Mouse (Mus musculus) CH12.LX (cell line): ENCODE results near the gene Mgat3.

ENCODE experiments used
- CTCF ChIP-seq, 2 experiments: IDR thresholded peaks in 1 of 2; conservative IDR thresholded peaks in 1 of 2; 2 replicates each; pipeline ENCODE4 v1.5.1; 2011 to 2012; ENCODE audit warnings: low read depth in 2 of 2, low read length in 2 of 2, improper control_type of control experiment in 1 of 2, inconsistent platforms in 1 of 2, mild to moderate bottlenecking in 1 of 2, moderate library complexity in 1 of 2
- EP300 ChIP-seq: IDR thresholded peaks from 2 replicates; pipeline ENCODE4 v1.6.1; 2011; ENCODE audit warnings: low read length, improper control_type of control experiment
- MAFK ChIP-seq: IDR thresholded peaks from 2 replicates; pipeline ENCODE4 v1.6.1; 2011; ENCODE audit warnings: low read length, improper control_type of control experiment; ENCODE audit not compliant: insufficient replicate concordance
- MAX ChIP-seq: IDR thresholded peaks from 2 replicates; pipeline ENCODE4 v1.6.1; 2011; ENCODE audit warnings: low read length, improper control_type of control experiment
- TBP ChIP-seq: conservative IDR thresholded peaks from 2 replicates; pipeline ENCODE4 v1.6.1; 2011; ENCODE audit warnings: low read depth, low read length, improper control_type of control experiment

GRCm38 (mm10) chr15:80129982-80130381 lies 43.5 kb upstream of the Mgat3 start:
- TF ChIP-seq CTCF (conservative IDR thresholded peaks at IDR 0.05 in 1 of 2, IDR thresholded peaks at IDR 0.05 in 1 of 2; ENCODE audit: low read depth in 2 of 2, low read length in 2 of 2): no peak
- TF ChIP-seq MAFK: no peak
- TF ChIP-seq EP300: no peak
- TF ChIP-seq TBP: no peak
- TF ChIP-seq MAX: no peak
